Mouse (Mus musculus): ENCODE data around the gene Kcnip1. TPM values are rescaled to one million over a fixed set of nuclear protein-coding genes. Genes with fewer than 3 reads are reported as not detected.
A peak's percentile ranks its signal among the peaks of the same experiment; 100 is the strongest.

Kcnip1 gene
- total and polyA plus RNA-seq, 2 experiments from 2014 or later: 0.05 TPM; not detected in 1

GRCm38 (mm10) chr11:33929412-33929811 is 63.5 kb downstream of the Kcnip1 start:
- Histone ChIP-seq H3K27ac (ENCODE audit: low read depth) (no peak overlapping the region), H3K36me3 (replicated peaks; ENCODE audit: control insufficient read depth, insufficient read depth, low read length) (no peaks in the 10 kb centered on the region), H3K4me3 (ENCODE audit: low read depth, low read length) (no peak overlapping the region), H3K4me1 (ENCODE audit: control insufficient read depth, insufficient read depth) (0 out of 2 replicates have a peak, but pooled peaks cover 6% of the 10 kb centered on the region), H3K27me3 (ENCODE audit: control insufficient read depth, insufficient read depth, low read length) (peaks cover 11% of the 10 kb centered on the region; the same call in 1 of the 2 replicates), H3K9ac (replicated peaks; ENCODE audit: low read depth, low read length) (no peak overlapping the region), H3K9me3 (replicated peaks; ENCODE audit: control insufficient read depth, low read length) (no peaks in the 10 kb centered on the region), H3K4me2 (ENCODE audit: low read depth, low read length) (no peak overlapping the region)
- TF ChIP-seq CTCF (IDR thresholded peaks at IDR 0.05; ENCODE audit: low read depth): no peak
- TF ChIP-seq EP300 (IDR thresholded peaks at IDR 0.05; ENCODE audit: low read depth): no peak
- DNase-seq (ENCODE audit: low spot score) (no peak), ATAC-seq (ENCODE audit: insufficient read depth, low read depth) (no peak; the same call in 1 of the 2 replicates)
- WGBS: 69% methylated on average over 11 of the region's 11 CpGs

GRCm38 (mm10) chr11:33928658-33929057 is 64.3 kb downstream of the Kcnip1 start:
- peak; percentile 35 for DNase-seq (ENCODE audit: low spot score)
- Histone ChIP-seq H3K4me3 (ENCODE audit: low read depth, low read length) (no peak overlapping the region), H3K4me1 (ENCODE audit: control insufficient read depth, insufficient read depth) (0 out of 2 replicates have a peak, but pooled peaks cover 6% of the 10 kb centered on the region), H3K27ac (ENCODE audit: low read depth) (no peak overlapping the region), H3K9me3 (replicated peaks; ENCODE audit: control insufficient read depth, low read length) (no peaks in the 10 kb centered on the region), H3K27me3 (ENCODE audit: control insufficient read depth, insufficient read depth, low read length) (peaks cover 11% of the 10 kb centered on the region; the same call in 1 of the 2 replicates), H3K36me3 (replicated peaks; ENCODE audit: control insufficient read depth, insufficient read depth, low read length) (no peaks in the 10 kb centered on the region), H3K9ac (replicated peaks; ENCODE audit: low read depth, low read length) (no peak overlapping the region), H3K4me2 (ENCODE audit: low read depth, low read length) (no peak overlapping the region)
- TF ChIP-seq CTCF (IDR thresholded peaks at IDR 0.05; ENCODE audit: low read depth) (peak; percentile 65), EP300 (IDR thresholded peaks at IDR 0.05; ENCODE audit: low read depth) (no peak)
- 35% methylated on average over 7 of the region's 7 CpGs for WGBS
- ATAC-seq (ENCODE audit: insufficient read depth, low read depth): no peak

DNA sequence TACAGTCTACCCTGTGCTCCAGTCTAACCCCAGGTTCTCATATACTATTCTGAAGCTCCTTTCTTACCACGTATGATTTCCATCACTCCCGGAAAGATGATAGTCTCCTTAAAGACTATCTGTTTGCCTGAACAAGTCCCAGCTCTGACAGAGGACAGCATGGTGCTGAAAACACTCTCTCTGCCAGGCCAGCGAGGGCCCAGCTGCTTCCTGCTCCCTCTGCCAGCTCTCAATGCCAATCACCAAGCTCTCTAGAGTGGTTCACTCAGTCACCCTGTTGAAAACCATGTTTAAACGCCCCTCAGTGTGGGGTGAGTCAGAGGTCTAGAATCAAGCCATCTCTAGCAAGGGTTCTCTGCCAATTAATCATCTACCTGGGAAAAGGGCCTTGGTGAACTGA is 65.1 kb downstream of the Kcnip1 start:
- Histone ChIP-seq H3K4me2 (ENCODE audit: low read depth, low read length) (no peak overlapping the region), H3K27me3 (ENCODE audit: control insufficient read depth, insufficient read depth, low read length) (peaks cover 11% of the 10 kb centered on the region; the same call in 1 of the 2 replicates), H3K27ac (ENCODE audit: low read depth) (no peak overlapping the region), H3K4me3 (ENCODE audit: low read depth, low read length) (no peak overlapping the region), H3K36me3 (replicated peaks; ENCODE audit: control insufficient read depth, insufficient read depth, low read length) (no peaks in the 10 kb centered on the region), H3K9ac (replicated peaks; ENCODE audit: low read depth, low read length) (no peak overlapping the region), H3K4me1 (ENCODE audit: control insufficient read depth, insufficient read depth) (0 out of 2 replicates have a peak, but pooled peaks cover 6% of the 10 kb centered on the region), H3K9me3 (replicated peaks; ENCODE audit: control insufficient read depth, low read length) (no peaks in the 10 kb centered on the region)
- WGBS: 52% methylated on average over 4 of the region's 4 CpGs
- no peak for DNase-seq (ENCODE audit: low spot score)
- TF ChIP-seq CTCF (IDR thresholded peaks at IDR 0.05; ENCODE audit: low read depth): no peak
- TF ChIP-seq EP300 (IDR thresholded peaks at IDR 0.05; ENCODE audit: low read depth): no peak
- ATAC-seq (ENCODE audit: insufficient read depth, low read depth): no peak

DNA sequence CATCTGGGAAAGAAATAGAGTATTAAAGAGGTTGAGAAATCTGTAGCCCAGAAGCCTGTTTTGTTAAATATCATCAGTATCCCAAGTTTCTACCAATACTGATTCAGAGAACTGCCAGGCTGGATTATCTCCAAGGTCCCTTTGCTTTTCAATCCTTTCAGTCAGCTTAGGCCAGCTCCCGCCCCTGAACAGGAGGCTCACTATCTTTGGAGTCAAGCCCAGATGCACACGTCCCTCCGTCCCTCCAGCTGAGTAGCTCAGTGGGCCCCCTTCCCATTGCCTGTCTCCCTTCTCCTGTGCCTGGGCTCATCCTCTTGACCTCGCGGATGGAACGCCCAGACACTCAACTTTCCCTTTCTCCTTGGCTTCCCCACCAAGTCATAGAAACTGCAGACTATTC is 65.6 kb downstream of the Kcnip1 start:
- H3K4me1 ChIP-seq (ENCODE audit: control insufficient read depth, insufficient read depth): 0 out of 2 replicates have a peak, but pooled peaks cover 3% of the 10 kb centered on the region
- H3K27me3 ChIP-seq (ENCODE audit: control insufficient read depth, insufficient read depth, low read length): peaks cover 11% of the 10 kb centered on the region; the same call in 1 of the 2 replicates
- H3K4me3 ChIP-seq (ENCODE audit: low read depth, low read length): no peak overlapping the region
- H3K9me3 ChIP-seq (replicated peaks; ENCODE audit: control insufficient read depth, low read length): no peaks in the 10 kb centered on the region
- TF ChIP-seq CTCF (IDR thresholded peaks at IDR 0.05; ENCODE audit: low read depth) (no peak), EP300 (IDR thresholded peaks at IDR 0.05; ENCODE audit: low read depth) (no peak)
- WGBS: 36% methylated on average over 6 of the region's 6 CpGs
- DNase-seq (ENCODE audit: low spot score) (no peak), ATAC-seq (ENCODE audit: insufficient read depth, low read depth) (no peak)
- H3K27ac ChIP-seq (ENCODE audit: low read depth): no peak overlapping the region
- no peak overlapping the region for H3K9ac ChIP-seq (replicated peaks; ENCODE audit: low read depth, low read length)
- no peak overlapping the region for H3K4me2 ChIP-seq (ENCODE audit: low read depth, low read length)
- no peaks in the 10 kb centered on the region for H3K36me3 ChIP-seq (replicated peaks; ENCODE audit: control insufficient read depth, insufficient read depth, low read length)

- no peak for TF ChIP-seq CTCF (IDR thresholded peaks at IDR 0.05; ENCODE audit: low read depth)
- TF ChIP-seq EP300 (IDR thresholded peaks at IDR 0.05; ENCODE audit: low read depth): no peak
- Histone ChIP-seq H3K36me3 (replicated peaks; ENCODE audit: control insufficient read depth, insufficient read depth, low read length) (no peaks in the 10 kb centered on the region), H3K4me1 (ENCODE audit: control insufficient read depth, insufficient read depth) (no peaks in the 10 kb centered on the region), H3K4me2 (ENCODE audit: low read depth, low read length) (no peak overlapping the region), H3K27me3 (ENCODE audit: control insufficient read depth, insufficient read depth, low read length) (peaks cover 11% of the 10 kb centered on the region; the same call in 1 of the 2 replicates), H3K4me3 (ENCODE audit: low read depth, low read length) (no peak overlapping the region), H3K9me3 (replicated peaks; ENCODE audit: control insufficient read depth, low read length) (no peaks in the 10 kb centered on the region), H3K9ac (replicated peaks; ENCODE audit: low read depth, low read length) (no peak overlapping the region), H3K27ac (ENCODE audit: low read depth) (no peak overlapping the region)
- WGBS: 47% methylated on average over 2 of the region's 2 CpGs
- DNase-seq (ENCODE audit: low spot score): no peak
- ATAC-seq (ENCODE audit: insufficient read depth, low read depth): no peak
These were observed 66.4 kb downstream of the Kcnip1 start for GRCm38 (mm10) chr11:33926551-33926950.

GRCm38 (mm10) chr11:33925778-33926177 is 67.2 kb downstream of the Kcnip1 start:
- H3K27ac ChIP-seq (ENCODE audit: low read depth): no peak overlapping the region
- TF ChIP-seq CTCF (IDR thresholded peaks at IDR 0.05; ENCODE audit: low read depth): no peak
- H3K9ac ChIP-seq (replicated peaks; ENCODE audit: low read depth, low read length): no peak overlapping the region
- 79% methylated on average over 8 of the region's 8 CpGs for WGBS
- no peaks in the 10 kb centered on the region for H3K36me3 ChIP-seq (replicated peaks; ENCODE audit: control insufficient read depth, insufficient read depth, low read length)
- peaks cover 11% of the 10 kb centered on the region; the same call in 1 of the 2 replicates for H3K27me3 ChIP-seq (ENCODE audit: control insufficient read depth, insufficient read depth, low read length)
- H3K4me2 ChIP-seq (ENCODE audit: low read depth, low read length): no peak overlapping the region
- ATAC-seq (ENCODE audit: insufficient read depth, low read depth) (no peak), DNase-seq (ENCODE audit: low spot score) (no peak)
- H3K9me3 ChIP-seq (replicated peaks; ENCODE audit: control insufficient read depth, low read length): no peaks in the 10 kb centered on the region
- H3K4me1 ChIP-seq (ENCODE audit: control insufficient read depth, insufficient read depth): no peaks in the 10 kb centered on the region
- no peak overlapping the region for H3K4me3 ChIP-seq (ENCODE audit: low read depth, low read length)
